Mouse (Mus musculus): ENCODE data around the gene Lsm7.

The Lsm7 gene

DNA sequence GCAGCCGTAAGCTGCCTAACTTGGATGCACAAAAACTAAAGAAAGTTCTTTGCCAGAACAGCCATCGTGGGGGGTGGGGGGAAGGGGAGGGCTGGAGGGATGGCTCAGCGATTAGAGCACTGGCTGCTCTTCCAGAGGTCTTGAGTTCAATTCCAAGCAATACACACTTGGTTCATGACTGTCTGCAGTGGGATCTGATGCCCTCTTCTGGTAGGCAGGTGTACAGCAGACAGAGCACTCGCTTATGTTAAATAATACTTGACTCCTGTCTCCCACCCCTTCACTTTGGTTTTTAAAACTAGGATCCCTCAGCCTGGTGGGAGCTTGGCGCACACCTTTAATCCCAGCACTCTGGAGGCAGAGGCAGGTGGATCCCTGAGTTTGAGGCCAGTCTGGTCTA, 21.0 kb upstream of the Lsm7 start:
- DNase-seq (ENCODE audit: low spot score) = peak; percentile 57

DNA sequence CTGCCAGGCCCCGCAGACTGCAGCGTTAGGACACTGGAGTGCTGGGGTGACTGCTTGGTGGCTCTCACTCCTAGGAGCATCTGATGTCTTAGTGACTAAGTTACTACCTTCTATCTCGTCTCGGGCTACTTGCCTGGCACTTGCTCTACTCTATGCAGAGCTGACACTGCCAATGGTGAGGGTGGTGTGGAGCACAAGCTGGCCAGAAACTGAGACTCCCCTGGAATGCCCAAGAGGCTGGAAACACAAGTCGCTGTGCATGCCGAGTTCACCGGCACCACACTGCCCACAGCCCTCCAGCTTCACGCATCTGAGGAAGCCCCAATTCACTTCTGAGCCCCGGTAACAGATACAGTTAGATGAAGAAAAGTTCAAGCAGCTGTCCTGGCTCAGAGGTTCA, 19.0 kb upstream of the Lsm7 start:
- no peak for DNase-seq (ENCODE audit: low spot score)

DNA sequence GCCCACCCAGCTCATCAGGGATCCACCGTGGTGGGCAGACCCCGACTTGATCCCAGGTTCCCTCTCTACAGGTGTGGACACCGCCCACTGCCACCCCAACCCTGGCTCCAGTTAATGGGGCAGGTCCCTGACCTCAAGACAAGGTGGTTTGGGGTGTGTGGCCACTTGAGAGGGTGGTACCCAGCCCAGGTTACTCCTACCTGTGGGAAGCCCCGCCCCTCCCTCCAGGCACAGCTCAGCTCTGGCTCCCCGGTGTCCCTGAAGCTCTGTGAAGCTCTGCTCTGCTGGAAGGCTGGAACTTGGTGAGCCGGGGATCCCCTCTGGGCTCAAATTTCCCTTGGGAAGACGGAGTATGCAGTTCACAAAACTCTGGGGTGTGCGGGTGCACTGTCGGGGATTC, 16.6 kb upstream of the Lsm7 start, which contains the start of gene Tmprss9:
Gene Tmprss9 (plus strand): TSS at position 268 of the 400 bp plus-strand sequence.
- DNase-seq (ENCODE audit: low spot score) = no peak

DNA sequence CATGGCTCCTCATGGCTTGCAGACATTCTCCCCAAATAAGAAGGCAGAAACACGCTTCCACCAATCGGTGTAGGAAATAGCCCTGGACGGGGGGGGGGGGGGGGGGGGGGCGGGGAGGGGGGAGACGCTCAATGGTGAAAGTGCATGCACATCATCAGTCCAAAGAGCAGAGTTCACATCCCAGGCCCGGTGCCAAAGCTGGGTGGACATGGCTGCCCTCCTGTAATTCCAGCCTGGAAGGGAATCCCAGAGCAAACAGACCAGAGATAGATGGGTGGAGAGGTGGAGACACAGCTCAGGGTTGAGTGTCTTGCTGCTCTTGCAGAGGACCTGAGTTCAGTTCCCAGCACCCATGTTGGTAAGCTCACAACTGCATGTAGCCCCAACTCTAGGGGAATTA, 16.0 kb upstream of the Lsm7 start:
- DNase-seq (ENCODE audit: low spot score) = no peak

DNA sequence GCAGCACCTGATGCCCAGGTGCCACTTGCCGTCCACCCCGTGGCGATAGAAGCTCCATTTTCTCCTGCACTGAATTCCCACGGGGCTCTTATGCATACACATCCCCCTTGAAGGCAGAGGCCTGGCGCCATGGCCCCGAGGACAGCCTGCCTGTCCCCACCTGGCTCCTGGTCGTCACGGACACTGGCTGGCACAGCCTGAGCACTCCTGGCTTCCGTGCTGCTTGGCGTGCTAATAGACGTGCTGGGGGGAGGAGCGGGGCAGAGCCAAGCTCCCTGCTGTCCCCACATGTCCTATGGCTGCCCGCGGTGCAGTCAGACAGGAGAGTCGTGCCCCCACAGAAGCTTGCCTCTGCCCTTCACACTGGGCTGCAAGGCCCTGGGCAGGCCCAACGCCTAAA, 9.4 kb upstream of the Lsm7 start:
- DNase-seq (ENCODE audit: low spot score) = no peak

DNA sequence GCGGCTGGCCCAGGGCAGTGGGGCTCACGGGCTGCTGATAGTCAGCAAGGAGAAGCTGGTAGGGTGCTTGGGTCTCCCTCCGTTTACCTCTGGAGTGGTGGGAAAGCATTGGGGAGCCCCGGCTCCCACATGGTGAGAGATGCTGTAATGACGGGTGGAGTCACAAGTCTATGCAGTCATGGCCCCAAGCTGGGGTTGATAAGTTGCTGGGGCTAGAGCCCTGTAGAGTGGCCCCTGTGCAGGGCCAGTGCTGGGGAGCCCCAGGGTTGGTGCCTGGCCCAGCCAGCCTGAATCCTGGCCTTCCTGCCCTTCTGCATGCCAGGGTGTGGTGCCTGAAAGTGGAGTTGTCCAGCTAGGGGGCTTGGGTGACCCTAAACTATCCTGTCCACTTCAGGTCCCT, 7.3 kb upstream of the Lsm7 start:
- DNase-seq (ENCODE audit: low spot score) = no peak

DNA sequence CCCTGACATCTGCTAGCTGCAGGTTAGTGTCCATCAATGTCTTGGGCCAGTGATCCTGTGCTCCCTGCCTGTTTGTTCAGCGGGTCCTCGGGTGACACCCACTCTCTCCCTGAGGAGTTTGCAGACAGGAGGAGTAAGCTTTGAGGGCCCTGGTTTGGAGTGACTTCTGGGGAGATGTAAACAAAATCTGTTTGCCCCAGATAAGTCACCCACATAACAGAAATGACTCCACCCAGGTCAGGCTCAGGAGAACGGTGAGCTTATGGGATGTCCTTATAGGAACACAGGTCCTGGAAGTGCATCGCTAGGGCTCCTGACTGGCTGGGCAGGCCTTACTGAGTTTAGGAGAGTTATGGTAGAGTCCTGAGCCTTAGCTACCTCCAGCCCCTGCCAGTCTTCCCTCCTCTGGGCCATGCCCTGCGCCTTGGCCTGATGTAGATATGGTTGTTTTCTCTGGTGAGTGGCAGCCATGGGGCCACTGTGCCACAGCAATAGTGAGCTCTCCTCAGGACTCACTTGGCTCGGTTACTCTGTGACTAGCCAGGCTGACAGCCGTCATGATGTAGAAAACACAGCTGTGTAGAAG, 3.4 kb upstream of the Lsm7 start:
- no peak for DNase-seq (ENCODE audit: low spot score)

DNA sequence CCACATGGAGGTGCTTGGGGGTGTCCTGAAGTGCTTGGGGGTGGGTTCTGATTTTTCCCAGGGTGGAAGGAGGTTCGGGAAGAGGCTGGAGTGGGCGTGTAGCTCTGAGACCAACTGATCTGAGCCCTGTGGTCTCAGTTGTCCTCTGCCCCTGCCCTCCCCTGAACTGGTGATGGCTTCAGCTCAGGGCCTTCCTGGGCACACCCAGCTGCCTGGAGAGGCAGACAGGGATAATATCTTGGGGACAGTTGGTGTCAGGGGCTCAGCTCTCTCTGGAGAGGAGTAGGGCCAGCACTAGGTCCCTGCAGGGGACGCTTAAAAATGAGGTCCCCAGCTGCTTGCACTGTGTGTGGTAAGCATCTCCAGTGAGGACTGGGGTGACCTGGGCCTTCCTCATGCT, 2.8 kb upstream of the Lsm7 start:
- DNase-seq (ENCODE audit: low spot score) = no peak

DNA sequence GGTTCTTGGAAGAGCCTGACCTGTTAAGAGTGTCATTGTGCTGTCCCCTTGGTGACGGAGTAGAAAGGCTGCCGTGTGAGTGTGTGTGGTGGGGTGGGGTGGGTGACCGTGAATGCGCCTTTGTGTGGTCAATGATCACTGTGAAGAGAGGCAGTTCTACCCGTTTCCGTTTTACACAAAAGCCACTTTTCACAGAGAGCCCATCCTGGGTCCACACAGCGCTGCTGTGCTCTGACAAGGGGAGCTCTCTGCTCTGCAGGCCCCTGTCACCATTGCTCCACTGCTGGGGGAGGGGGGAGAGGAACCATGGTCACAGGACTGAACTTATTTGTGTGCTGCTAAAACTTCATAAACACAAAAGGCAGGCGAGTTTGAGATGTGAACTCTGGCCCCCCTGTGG, 2.4 kb upstream of the Lsm7 start:
- no peak for DNase-seq (ENCODE audit: low spot score)

DNA sequence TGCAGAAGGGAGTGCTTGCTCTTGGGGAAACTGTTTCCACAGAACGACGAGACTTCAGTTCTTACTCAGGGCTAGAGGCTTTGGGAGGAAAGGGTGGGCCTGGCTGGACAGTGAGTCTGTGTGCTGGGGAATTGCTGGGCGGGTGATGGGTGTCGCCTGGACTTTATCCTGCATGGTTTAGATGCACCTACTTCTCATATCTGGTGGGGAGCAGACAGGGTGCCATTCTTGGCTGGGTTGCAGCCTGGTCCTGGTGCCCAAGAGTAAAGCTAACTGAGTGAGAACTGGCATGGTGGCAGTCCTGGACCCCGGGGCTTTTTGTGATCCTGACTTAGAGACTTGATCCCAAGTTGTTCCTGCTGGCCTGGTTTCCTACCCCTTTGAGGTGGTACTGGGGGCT, 1.9 kb upstream of the Lsm7 start:
- DNase-seq (ENCODE audit: low spot score) = no peak

DNA sequence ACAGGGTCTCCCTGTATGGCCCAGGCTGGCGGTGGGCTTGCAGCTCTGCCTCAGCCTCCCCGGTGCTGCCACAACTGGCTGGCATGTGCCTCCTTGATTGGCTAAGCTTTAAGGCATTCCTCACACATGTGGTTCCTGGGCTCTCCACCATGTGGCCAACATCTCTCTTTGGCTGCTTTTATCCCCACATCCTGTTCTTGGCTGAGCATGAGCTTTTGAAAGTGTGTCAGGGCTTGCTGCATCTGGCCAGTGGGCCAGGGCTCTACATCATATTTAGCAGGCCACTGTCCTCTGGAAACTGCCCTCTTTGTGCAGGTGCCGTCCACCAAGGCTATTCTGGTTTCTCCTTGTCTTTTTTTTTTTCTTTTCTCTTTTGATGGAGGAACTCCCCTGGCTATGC, 1.3 kb upstream of the Lsm7 start:
- peak; percentile 48 for DNase-seq (ENCODE audit: low spot score)

DNA sequence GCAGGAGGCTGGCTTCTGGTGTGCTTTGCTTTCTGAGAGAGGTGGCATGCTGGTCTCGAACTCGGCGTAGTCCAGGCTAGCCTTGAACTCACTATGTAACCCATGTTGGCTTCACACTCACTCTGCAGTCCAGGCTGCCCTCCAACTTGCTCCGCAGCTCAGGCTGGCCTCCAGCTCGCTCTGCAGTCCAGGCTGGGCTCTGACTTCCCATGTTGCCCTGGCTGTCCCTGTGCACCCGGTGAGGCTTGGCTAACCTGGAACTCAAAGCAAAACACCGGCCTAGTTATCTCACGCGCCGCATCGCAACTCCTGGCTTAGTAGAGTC, 702 bp upstream of the Lsm7 start:
- DNase-seq (ENCODE audit: low spot score) = no peak

DNA sequence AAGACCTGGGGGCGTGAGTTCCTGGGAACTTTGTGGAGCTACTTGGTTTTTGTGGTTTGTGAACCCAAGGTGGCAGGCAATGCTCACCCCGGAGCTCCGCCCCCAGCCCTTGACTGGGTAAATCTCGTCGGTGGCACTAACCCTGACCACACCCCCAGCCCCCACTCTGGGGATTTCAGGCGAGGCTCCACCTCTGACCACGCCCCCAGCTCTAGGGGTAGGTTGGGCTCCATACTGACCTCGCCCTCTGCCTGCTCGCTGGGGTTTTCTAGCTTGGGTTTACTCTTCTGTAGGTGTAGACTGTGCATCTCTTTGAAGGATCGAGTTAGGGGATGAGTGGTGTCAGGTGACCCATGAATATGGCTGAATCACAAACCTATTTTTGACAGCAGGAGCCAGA, 6.4 kb downstream of the Lsm7 start:
- no peak for DNase-seq (ENCODE audit: low spot score)

DNA sequence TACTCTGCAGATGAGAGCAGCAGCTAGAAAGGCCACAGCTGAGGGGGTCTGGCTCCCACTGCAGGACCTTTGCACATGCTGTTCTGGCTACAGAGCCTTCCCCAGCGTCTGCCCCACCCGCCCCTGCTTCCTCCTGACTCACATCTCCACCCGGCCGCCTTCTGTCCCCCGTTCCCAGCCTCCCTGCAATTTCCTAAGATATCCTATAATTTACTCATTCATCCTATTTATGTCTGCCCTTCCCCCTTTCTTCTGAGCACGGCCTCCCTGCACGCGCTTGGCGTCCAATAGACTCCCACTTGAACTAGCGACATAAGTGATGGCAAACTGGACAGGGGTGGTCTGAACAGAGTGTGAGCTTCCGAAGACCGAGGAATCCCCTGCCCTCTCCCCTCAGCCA, 9.3 kb downstream of the Lsm7 start:
- DNase-seq (ENCODE audit: low spot score) = no peak

DNA sequence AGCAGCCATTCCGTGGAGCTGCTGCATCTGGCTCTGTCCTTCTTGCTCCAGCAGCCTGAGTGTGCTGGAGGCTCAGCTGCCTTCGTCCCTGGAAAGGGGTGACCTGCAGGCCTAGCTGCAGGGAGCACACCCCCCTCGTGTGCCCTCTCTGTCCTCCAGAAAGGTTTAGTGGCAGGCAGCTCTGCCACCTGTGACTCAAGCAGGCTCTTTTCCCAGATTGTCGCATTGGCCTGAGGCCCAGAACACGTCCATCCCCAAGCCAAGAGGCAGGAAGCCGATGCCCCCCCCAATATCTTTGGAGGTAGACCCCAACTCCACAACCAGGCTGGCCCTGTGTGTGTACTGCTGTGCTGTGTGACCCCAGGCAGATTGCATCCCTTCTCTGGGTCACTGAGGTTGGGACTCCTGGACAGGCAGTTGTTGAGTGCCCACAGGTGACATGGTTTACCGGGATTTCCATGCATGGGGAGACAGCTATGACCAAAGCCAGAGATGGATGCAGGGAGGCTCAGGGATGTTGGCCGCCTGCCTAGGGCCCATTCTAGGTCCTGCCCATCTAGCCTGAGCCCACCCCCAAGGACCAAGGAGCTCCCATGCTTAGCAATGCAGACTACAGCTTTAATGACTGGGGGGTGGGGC, 9.8 kb downstream of the Lsm7 start:
- DNase-seq (ENCODE audit: low spot score) = no peak

DNA sequence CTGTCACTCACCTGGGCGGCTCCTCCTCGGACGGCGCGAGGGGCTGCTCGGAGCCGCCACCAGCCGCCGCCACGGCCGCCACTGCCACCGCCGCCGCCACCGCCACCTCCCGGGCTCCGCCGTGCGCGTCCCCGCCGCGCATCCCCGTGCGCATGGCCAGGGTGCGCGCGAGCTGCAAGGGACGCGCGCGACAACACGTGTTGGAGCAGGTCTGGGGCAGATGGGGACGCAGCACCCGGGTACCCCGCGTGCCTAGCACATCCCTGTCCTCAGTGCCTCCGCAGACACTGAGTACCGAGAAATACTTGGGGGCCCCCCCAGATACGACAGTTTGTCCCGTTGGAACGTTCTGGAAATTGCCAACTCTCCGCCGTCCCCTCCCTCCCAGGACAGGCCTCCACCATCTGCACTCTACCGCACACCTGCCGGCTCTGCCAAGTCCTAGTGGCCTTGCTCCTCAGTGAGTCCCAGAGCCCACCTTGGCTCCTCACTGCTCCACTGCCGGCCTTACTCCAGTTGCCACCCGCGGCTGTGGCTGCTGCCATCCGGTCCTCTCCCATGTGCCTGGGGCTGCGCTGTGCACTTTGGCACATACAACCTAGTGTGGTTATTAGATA, 11.0 kb downstream of the Lsm7 start, which contains the start of gene Lingo3:
Gene Lingo3 (minus strand): TSS at position 109 of the 617 bp plus-strand sequence.
- no peak for DNase-seq (ENCODE audit: low spot score)

DNA sequence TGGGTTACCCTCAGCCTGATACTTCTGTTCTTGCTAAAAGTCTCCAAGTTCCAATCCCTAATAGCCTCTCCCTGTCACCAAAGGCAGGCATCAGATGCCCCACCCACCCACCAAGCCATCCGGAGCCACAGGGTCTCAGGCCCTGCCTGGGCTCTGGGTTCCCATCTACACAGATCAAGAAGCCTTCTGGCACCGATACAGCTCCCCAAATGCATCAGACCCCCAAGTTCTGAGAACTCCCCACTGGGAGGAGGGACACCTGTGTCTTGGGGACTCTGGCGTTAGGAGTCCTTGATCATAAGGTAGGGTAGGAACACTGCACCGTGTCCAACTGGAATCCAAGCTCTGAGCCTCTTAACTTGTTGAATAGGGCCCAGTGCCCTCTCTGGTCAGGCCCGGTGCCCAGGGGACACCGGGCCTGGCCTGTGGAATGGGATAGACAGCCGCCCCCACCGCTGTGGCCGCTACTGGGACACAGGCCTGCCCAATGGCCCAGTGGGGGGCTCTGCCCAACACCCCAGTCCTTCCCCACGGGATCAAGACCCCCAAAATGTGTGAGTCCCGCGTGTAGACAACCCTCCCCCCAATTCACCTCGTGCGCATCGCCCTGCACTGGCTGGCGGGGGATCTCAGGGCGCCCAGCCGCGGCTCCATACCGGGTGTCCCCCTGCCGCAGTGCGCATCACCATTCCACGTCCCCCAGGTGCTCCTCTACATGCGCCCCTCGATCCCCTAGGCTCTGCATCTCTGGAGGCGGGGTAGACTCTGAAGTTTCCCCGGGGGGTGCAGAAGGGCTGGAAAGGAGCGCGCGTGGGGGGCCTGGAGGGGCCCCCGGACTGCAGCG, 11.7 kb downstream of the Lsm7 start:
- DNase-seq (ENCODE audit: low spot score) = no peak

DNA sequence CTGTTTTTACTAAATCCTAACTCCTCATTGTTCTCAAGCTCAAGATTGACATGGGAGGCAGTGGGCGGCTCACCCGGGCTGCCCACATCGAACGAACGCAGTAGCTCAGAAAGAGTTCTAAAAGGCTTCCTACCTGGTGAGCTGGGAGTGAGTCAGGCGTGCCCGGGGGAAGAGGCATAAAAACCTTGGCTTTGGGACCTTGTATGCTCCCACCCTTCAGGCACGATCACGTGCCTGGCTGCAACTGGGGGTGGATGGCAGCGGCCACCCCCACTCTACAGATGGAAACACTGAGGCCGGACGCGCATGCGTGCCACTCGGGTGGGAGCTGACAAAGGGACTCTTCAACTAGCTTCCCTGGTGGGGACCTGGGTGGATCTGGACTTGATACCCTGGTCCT, 12.7 kb downstream of the Lsm7 start:
- DNase-seq (ENCODE audit: low spot score) = no peak

DNA sequence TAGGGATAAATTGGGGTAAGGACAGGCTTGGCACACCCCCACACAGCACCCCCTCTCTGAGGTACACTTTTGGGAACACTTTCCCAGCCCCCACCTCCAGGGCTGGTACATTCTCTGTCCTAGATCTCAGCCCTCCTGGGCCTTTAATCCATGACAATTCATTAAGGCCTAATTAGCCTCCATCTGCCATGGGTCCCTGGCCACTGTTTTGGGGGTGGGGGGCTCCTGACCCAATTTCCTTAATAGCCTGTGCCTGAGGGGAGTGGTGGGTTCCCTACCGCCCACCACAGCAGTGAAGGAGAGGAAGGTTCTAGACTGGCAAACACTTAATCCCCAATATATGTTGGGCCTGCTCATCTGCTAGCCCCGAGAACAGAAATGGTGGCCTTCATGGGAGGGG, 13.3 kb downstream of the Lsm7 start:
- DNase-seq (ENCODE audit: low spot score) = no peak

DNA sequence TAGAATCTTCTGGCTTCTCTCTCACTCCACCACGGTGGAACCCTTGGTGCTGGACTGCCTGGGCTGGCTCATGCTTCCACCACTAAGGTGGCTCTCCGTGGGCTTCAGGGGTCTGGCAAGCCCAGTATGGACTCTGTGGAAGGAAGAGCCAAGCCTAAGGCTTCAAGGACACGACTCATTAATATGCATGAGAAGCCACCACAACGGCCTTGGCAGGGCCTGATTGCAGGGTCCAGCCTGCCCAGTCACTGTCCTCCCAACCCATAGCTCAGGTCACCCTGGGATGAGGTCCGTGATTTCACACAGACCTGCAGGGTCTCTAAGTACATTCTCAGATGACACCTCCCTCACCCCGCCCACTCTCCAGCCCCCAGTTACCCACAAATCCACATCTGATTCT, 15.2 kb downstream of the Lsm7 start:
- no peak for DNase-seq (ENCODE audit: low spot score)

DNA sequence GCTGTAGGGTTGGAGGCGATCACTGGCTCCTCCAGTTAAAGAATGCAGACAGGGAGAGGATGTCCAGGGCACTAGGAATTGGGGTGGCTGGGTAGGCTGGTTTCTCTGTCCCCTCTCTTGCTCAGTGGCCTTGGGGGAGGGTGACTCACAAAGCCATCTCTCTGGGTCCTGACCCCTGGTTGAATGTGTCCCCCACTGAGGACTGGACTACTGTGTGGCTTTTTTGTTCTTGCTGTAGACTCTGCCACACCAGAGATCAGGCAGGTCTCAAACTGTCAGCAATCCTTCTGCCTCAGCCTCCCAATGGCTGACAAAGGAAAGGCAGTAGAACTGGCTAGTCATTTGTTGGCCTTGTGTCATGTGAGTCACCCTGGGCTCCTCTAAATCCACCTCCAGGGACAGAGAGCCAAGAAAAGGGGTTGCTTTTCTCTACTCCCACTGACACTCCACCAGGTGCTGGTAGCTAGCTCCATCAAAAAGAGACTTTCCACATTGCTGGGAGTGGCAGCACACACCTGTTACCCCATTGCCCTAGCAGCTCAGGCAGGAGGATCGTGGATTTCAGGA, 16.6 kb downstream of the Lsm7 start:
- no peak for DNase-seq (ENCODE audit: low spot score)

DNA sequence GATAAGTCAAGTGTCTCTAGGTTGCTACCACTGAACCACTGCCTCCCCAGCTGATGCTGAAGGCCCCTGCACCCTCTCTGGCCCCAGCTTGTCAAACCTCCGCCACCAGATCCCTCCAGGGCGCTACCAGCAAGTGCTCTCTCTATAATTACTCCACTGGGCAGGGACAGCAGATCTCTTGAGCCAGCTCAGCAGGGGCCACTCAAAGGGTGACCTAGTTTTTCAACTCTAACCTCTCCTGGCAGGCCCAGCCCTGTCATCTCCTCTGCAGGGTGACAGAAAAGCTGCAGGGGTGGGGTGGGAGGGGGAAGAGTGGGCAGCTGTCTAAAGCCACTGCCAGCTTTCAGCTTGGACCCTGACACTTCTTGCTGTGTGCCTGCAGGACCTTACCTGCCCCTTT, 17.2 kb downstream of the Lsm7 start:
- DNase-seq (ENCODE audit: low spot score) = no peak

DNA sequence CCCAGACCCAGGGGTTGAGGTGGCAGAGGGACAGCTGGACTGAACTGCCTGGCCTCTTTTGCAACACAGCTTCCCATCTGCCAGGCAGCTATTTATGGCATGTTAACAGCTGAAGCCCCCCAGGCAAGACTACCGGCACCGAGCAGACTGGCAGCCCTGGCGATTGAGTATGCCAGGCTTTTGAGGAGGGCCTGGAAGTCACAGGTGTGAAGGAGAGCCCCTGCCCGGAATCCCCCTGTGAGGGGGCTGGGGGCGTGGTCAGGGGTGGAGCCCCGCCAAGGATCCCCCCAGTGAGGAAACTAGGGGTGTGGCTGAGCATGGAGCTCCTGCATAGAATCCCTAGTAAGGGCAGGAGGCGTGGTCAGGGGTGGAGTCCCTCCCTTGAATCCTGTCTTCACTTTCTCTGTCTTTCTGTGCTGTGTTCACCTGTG, 18.0 kb downstream of the Lsm7 start:
- DNase-seq (ENCODE audit: low spot score) = no peak

Data from adipocyte (in vitro differentiated cells).